In genomic region chr5:66533711-66534425, GRCm38 (mm10) we compare ENCODE assay signal across 25 mouse cellular contexts.
DNase-seq lines count a peak whose midpoint lies in the region; ATAC-seq and TF ChIP-seq lines count a peak whose summit lies in the region.
"Had no signal": no experiment of that assay in that cellular context is flagged by ENCODE, and none has a peak within 500 bp of the region (broad histone marks: within the 10 kb centered on the region; RNA-seq: fewer than 3 reads in every experiment).

No protein-coding gene starts in this region.

- peak; percentile 66 for DNase-seq in heart, embryonic 10.5 days (ENCODE audit: low spot score)
- DNase-seq in heart, postnatal 4 days: no peak
- peak; percentile 85 for DNase-seq in lung, embryonic 14.5 days
- DNase-seq in lung, postnatal 14 days: peak; percentile 69
- DNase-seq in midbrain, postnatal 0 days (ENCODE audit: low spot score): no peak
- DNase-seq: adrenal gland, postnatal 25 days; cerebellum, adult 2 months; cerebellum, postnatal 14 days; gastrocnemius, postnatal 10 days; kidney, adult 8-10 months; kidney, postnatal 4 days; layer of hippocampus, postnatal 36 days; left cerebral cortex, postnatal 4 days; liver, postnatal 0 days had no signal

- H3K4me3 ChIP-seq in heart, embryonic 10.5 days: no peak overlapping the region
- H3K4me3 ChIP-seq in lung, embryonic 14.5 days (ENCODE audit: low read depth, low read length): no peak overlapping the region
- H3K4me3 ChIP-seq in midbrain, postnatal 0 days (ENCODE audit: low read depth, low read length): no peak overlapping the region
- H3K4me3 ChIP-seq: erythroblast, embryonic 14.5 days; forebrain, embryonic 12.5 days; liver, embryonic 12.5 days; megakaryocyte, embryonic 14.5 days; midbrain, embryonic 13.5 days had no signal

- H3K27me3 ChIP-seq in heart, embryonic 10.5 days (ENCODE audit: insufficient read depth, poor library complexity, severe bottlenecking): no peaks in the 10 kb centered on the region
- H3K27me3 ChIP-seq in lung, embryonic 14.5 days (ENCODE audit: insufficient read depth, low read length): no peaks in the 10 kb centered on the region
- no peaks in the 10 kb centered on the region for H3K27me3 ChIP-seq in midbrain, postnatal 0 days (ENCODE audit: insufficient read depth, low read length)
- H3K27me3 ChIP-seq: forebrain, embryonic 12.5 days; midbrain, embryonic 13.5 days had no signal

- peak overlapping the region; percentile 37 for H3K4me2 ChIP-seq in lung, embryonic 14.5 days
- H3K4me2 ChIP-seq in midbrain, postnatal 0 days (ENCODE audit: low read depth, low read length, poor library complexity, severe bottlenecking): no peak overlapping the region
- H3K4me2 ChIP-seq: forebrain, embryonic 12.5 days; heart, embryonic 11.5 days; hindbrain, embryonic 14.5 days; liver, embryonic 12.5 days; midbrain, embryonic 13.5 days had no signal

- no peaks in the 10 kb centered on the region for H3K9me3 ChIP-seq in heart, embryonic 10.5 days
- H3K9me3 ChIP-seq in lung, embryonic 14.5 days (ENCODE audit: low read depth, low read length): no peaks in the 10 kb centered on the region
- no peaks in the 10 kb centered on the region for H3K9me3 ChIP-seq in midbrain, postnatal 0 days (ENCODE audit: low read length)
- H3K9me3 ChIP-seq: forebrain, embryonic 12.5 days; liver, embryonic 12.5 days; megakaryocyte, embryonic 14.5 days; midbrain, embryonic 13.5 days had no signal

- no peak for TF ChIP-seq CTCF in lung, embryonic 14.5 days (IDR thresholded peaks at IDR 0.05; ENCODE audit: low read depth)
- TF ChIP-seq CTCF in midbrain, postnatal 0 days (IDR thresholded peaks at IDR 0.05): no peak

- ATAC-seq in lung, embryonic 14.5 days (ENCODE audit: insufficient read depth): peak; percentile 47
- no peak for ATAC-seq in granulocyte monocyte progenitor cell, adult 5-6 weeks (replicated peaks; ENCODE audit: poor library complexity, severe bottlenecking)
- ATAC-seq in midbrain, postnatal 0 days (ENCODE audit: low FRiP score): no peak
- no peak for ATAC-seq in erythroblast, adult 5-6 weeks (replicated peaks; ENCODE audit: low FRiP score, poor library complexity, severe bottlenecking)
- ATAC-seq: CD4-positive, CD25-positive, alpha-beta regulatory T cell, adult 4 months; liver, embryonic 12.5 days; liver, postnatal 0 days had no signal

- no peaks in the 10 kb centered on the region for H3K36me3 ChIP-seq in heart, embryonic 10.5 days
- H3K36me3 ChIP-seq in lung, embryonic 14.5 days (ENCODE audit: insufficient read depth): no peaks in the 10 kb centered on the region
- H3K36me3 ChIP-seq in midbrain, postnatal 0 days (ENCODE audit: insufficient read depth, low read length): no peaks in the 10 kb centered on the region
- H3K36me3 ChIP-seq: forebrain, embryonic 12.5 days; liver, embryonic 12.5 days; midbrain, embryonic 13.5 days had no signal

- no peak overlapping the region for H3K9ac ChIP-seq in lung, embryonic 14.5 days
- no peak overlapping the region for H3K9ac ChIP-seq in midbrain, postnatal 0 days (replicated peaks; ENCODE audit: low read length, poor library complexity, severe bottlenecking)
- H3K9ac ChIP-seq: forebrain, embryonic 12.5 days; hindbrain, embryonic 14.5 days; liver, embryonic 12.5 days; liver, postnatal 0 days; midbrain, embryonic 13.5 days had no signal

- no peak overlapping the region for H3K27ac ChIP-seq in heart, embryonic 10.5 days
- H3K27ac ChIP-seq in lung, embryonic 14.5 days (ENCODE audit: low read depth): peak overlapping the region; percentile 78
- no peak overlapping the region for H3K27ac ChIP-seq in midbrain, postnatal 0 days (ENCODE audit: low read depth, low read length)
- H3K27ac ChIP-seq: forebrain, embryonic 12.5 days; hindbrain, embryonic 14.5 days; kidney, postnatal 0 days; liver, embryonic 12.5 days; midbrain, embryonic 13.5 days had no signal

- peaks cover 76% of the 10 kb centered on the region for H3K4me1 ChIP-seq in heart, embryonic 10.5 days
- peaks cover 25% of the 10 kb centered on the region for H3K4me1 ChIP-seq in lung, embryonic 14.5 days (ENCODE audit: insufficient read depth)
- H3K4me1 ChIP-seq in midbrain, postnatal 0 days (ENCODE audit: insufficient read depth, low read length): 0 out of 2 replicates have a peak, but pooled peaks cover 9% of the 10 kb centered on the region
- H3K4me1 ChIP-seq: megakaryocyte, embryonic 14.5 days had no signal

- 83% methylated on average over 14 of the region's 14 CpGs for WGBS in heart, embryonic 10.5 days
- WGBS in lung, embryonic 14.5 days: 75% methylated on average over 14 of the region's 14 CpGs
- 94% methylated on average over 14 of the region's 14 CpGs for WGBS in midbrain, postnatal 0 days

Comparison
In these comparisons a context has a peak if more than half of its experiments do, and no peak if none do; other contexts are left out.
1. DNase-seq: peak in heart, embryonic 10.5 days (single experiment), lung, embryonic 14.5 days (single experiment) and lung, postnatal 14 days (single experiment); none in heart, postnatal 4 days (single experiment) and midbrain, postnatal 0 days (single experiment).